Mouse (Mus musculus) midbrain, embryonic 10.5 days (tissue): ENCODE measurements around the gene Arhgef2. TPM values are rescaled to one million over a fixed set of nuclear protein-coding genes. Genes with fewer than 3 reads are reported as not detected.

Source experiments
- DNase-seq: peaks from one replicate; pipeline ENCODE4 v3.0.0-alpha.2; 2017; ENCODE audit warnings: low spot score
- H3K27ac ChIP-seq: fragments of 300-500 bp; sonication (generic); replicated peaks from 2 replicates; pipeline ENCODE4 v1.5.1; 2016; ENCODE audit warnings: mild to moderate bottlenecking
- H3K27me3 ChIP-seq: fragments of 300-500 bp; sonication (generic); 2 replicates; pipeline ENCODE4 v1.6.1; 2016; ENCODE audit warnings: low read depth, mild to moderate bottlenecking; ENCODE audit not compliant: poor library complexity, severe bottlenecking
- H3K36me3 ChIP-seq: fragments of 300-500 bp; sonication (generic); 2 replicates; pipeline ENCODE4 v1.6.1; 2016; ENCODE audit warnings: mild to moderate bottlenecking, moderate library complexity
- H3K4me1 ChIP-seq: fragments of 300-500 bp; sonication (generic); 2 replicates; pipeline ENCODE4 v1.6.1; 2016
- H3K4me3 ChIP-seq: fragments of 300-500 bp; sonication (generic); 2 replicates; pipeline ENCODE4 v1.5.1; 2016; ENCODE audit warnings: mild to moderate bottlenecking, moderate library complexity
- H3K9me3 ChIP-seq: fragments of 300-500 bp; sonication (generic); replicated peaks from 2 replicates; pipeline ENCODE4 v1.6.1; 2016; ENCODE audit warnings: mild to moderate bottlenecking
- WGBS: fragments of 180-500 bp; shearing (Covaris S2); methylation state at CpG from one replicate; pipeline ENCODE4 v1.1.7; 2016; 5-methylcytosine and 5-hydroxymethylcytosine counted together
- polyA plus RNA-seq: library from polyadenylated mRNA; unstranded; fragments of >200 nt; fragmentation: Nextera tagmentation; extraction: Ambion mirVana; gene quantifications from 2 replicates; pipeline ENCODE4 v1.2.1, GENCODE M21; 2016

The Arhgef2 gene
- polyA plus RNA-seq, 1 experiment from 2014 or later, result 82.2 TPM

- DNase-seq, result no peak
- 85% methylated on average over 13 of the region's 13 CpGs for WGBS
- Histone ChIP-seq H3K4me3 (no peak overlapping the region), H3K27ac (no peak overlapping the region), H3K27me3 (no peaks in the 10 kb centered on the region), H3K4me1 (peaks cover 14% of the 10 kb centered on the region; the same call in 1 of the 2 replicates), H3K36me3 (peaks cover 41% of the 10 kb centered on the region), H3K9me3 (no peaks in the 10 kb centered on the region)
Observed at GRCm38 (mm10) chr3:88650713-88651504, 45.1 kb downstream of the Arhgef2 start.

DNA sequence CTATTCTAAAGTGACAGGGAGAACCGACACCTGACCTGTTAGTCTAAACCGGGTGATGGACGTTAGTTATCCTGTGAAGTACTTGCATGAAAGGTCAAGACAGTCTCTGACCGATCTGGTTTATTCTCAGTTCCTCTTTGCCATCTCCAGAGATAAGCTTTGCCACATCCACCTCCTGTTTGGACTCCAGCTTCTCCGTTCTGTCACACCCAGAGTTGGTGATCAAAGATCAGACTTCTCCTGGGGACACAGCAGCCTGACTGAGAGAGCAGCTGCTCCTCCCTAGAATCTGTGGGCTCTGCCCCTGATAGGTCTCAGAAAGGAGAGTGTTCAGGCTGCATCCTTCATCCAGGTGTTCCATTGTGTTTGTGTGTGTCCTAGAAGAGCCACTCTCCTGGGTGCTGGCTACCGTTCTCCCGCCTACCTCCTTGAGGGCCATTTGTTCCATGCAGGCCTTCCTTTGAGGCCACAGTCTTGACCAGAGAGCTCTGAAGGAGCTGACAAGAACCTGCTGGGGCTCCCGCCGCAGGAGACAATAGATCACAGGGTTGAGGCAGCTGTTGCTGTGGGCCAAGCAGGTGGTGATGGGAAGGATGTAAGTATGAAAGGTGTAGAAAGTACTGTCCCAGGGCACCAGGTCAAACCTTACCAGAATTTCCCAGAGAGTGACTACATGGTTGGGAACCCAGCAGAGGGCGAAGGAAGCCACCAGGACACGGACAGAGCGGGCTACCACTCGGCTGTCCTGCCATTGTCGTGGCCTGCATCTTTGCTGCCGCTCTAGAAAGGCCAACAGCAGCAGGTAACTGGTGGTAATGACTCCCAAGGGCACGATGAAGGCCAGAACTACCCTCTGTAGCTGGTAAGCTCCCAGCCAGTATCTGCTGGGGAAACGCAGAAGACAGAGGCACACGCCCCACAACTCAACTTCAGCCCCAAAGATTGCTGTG is 46.2 kb downstream of the Arhgef2 start:
- Histone ChIP-seq H3K36me3 (peaks cover 31% of the 10 kb centered on the region), H3K4me1 (peaks cover 14% of the 10 kb centered on the region; the same call in 1 of the 2 replicates), H3K27me3 (no peaks in the 10 kb centered on the region), H3K4me3 (no peak overlapping the region), H3K27ac (peak overlapping the region; percentile 47; the same call in 1 of the 2 replicates), H3K9me3 (no peaks in the 10 kb centered on the region)
- no peak for DNase-seq
- WGBS, result 85% methylated on average over 18 of the region's 18 CpGs

- DNase-seq, result no peak
- Histone ChIP-seq H3K36me3 (peaks cover 20% of the 10 kb centered on the region), H3K27me3 (no peaks in the 10 kb centered on the region), H3K4me3 (no peak within 1 kb of the TSS), H3K4me1 (peaks cover 14% of the 10 kb centered on the region; the same call in 1 of the 2 replicates), H3K27ac (peak within 1 kb of the TSS; percentile 47; the same call in 1 of the 2 replicates), H3K9me3 (no peaks in the 10 kb centered on the region)
- 90% methylated on average over 17 of the region's 17 CpGs for WGBS
Observed at GRCm38 (mm10) chr3:88652846-88653515, 47.2 kb downstream of the Arhgef2 start, which contains the start of gene Rxfp4. TSS of gene Rxfp4 (minus strand) at chr3:88653142.

GRCm38 (mm10) chr3:88653516-88654370 is 48.0 kb downstream of the Arhgef2 start:
- no peak for DNase-seq
- Histone ChIP-seq H3K27ac (no peak overlapping the region), H3K36me3 (peaks cover 13% of the 10 kb centered on the region), H3K9me3 (no peaks in the 10 kb centered on the region), H3K4me3 (no peak overlapping the region), H3K27me3 (no peaks in the 10 kb centered on the region), H3K4me1 (peaks cover 14% of the 10 kb centered on the region; the same call in 1 of the 2 replicates)
- WGBS, result 87% methylated on average over 6 of the region's 6 CpGs

DNA sequence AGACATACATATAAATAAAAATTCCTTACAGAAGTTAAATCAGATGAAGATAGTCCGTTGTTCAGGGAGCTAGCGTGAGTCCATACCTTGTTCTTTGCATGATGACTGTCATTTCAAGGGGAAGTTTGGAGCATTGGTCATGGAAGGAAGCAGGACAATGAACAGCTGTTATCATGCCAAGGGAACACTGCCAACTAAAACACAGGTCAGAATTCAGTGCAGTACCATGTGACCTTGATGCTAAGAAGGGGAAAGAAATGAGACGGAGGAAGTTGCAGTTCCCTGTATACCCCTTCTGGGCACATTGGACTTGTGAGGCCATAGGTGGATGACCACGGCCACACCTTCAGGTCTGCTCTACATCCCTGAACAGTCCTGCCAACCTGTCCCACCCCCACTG is 48.9 kb downstream of the Arhgef2 start:
- DNase-seq, result no peak
- H3K36me3 ChIP-seq, result peaks cover 4% of the 10 kb centered on the region; the same call in 1 of the 2 replicates
- 86% methylated on average over 4 of the region's 4 CpGs for WGBS
- no peaks in the 10 kb centered on the region for H3K27me3 ChIP-seq
- H3K9me3 ChIP-seq, result no peaks in the 10 kb centered on the region
- H3K4me1 ChIP-seq, result peaks cover 14% of the 10 kb centered on the region; the same call in 1 of the 2 replicates
- no peak overlapping the region for H3K27ac ChIP-seq
- no peak overlapping the region for H3K4me3 ChIP-seq

GRCm38 (mm10) chr3:88655619-88656018 is 49.9 kb downstream of the Arhgef2 start:
- Histone ChIP-seq H3K9me3 (no peaks in the 10 kb centered on the region), H3K4me1 (peaks cover 16% of the 10 kb centered on the region; the same call in 1 of the 2 replicates), H3K27me3 (no peaks in the 10 kb centered on the region), H3K4me3 (no peak overlapping the region), H3K36me3 (no peaks in the 10 kb centered on the region), H3K27ac (no peak overlapping the region)
- DNase-seq, result no peak
- WGBS, result 85% methylated on average over 8 of the region's 8 CpGs

DNA sequence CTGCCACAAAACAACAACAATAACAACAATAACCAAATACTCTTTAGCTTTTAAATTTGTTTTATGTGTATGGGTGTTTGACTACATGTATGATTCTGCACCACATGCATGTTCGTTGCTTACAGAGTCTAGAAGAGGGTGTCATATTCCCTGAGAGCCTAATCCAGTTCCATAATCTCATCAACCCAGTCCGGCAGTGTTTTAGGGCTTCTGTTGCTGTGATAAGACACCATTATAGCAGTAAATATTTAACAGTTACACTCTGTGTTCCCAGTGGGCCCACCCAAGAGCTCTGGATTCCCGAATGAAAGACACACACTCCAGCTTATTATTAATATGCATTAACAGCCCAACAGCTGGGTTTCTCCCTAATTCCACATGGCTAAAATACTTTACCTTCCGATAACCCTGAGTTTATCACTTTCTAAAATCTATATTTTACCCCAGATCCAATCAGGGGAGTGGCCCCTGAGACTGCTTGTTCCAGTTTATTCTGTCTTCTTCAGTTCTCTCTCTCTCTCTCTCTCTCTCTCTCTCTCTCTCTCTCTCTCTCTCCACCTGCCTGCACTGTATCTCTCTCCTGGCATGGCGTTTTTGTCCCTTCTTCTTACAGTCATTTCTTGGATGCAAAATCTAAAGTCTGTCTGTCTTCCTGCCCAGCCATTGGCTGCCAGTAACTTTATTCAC is 52.8 kb downstream of the Arhgef2 start:
- DNase-seq, result no peak
- H3K27ac ChIP-seq, result no peak overlapping the region
- H3K36me3 ChIP-seq, result no peaks in the 10 kb centered on the region
- H3K4me3 ChIP-seq, result no peak overlapping the region
- 83% methylated on average over 5 of the region's 5 CpGs for WGBS
- 0 out of 2 replicates have a peak, but pooled peaks cover 2% of the 10 kb centered on the region for H3K4me1 ChIP-seq
- H3K27me3 ChIP-seq, result no peaks in the 10 kb centered on the region
- H3K9me3 ChIP-seq, result no peaks in the 10 kb centered on the region

DNA sequence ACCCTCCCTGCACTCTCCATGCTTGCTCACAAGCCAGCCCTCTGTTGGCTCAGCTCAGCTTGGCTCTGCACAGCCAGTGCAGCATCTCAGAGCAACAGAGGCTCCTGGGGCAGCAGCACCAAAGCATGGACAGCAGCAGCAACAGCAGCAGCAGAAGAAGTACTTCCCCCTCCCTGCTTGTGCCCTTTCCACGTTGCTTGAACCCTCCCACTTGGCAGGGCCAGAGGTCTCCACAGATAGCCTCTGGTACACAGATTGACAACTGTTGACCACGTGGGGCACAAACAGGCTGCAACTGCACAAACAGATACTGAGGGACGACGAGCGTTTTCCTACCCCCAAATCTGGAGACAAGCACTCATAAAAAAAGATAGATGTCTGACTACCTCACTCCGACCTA is 54.0 kb downstream of the Arhgef2 start:
- DNase-seq, result no peak
- 0 out of 2 replicates have a peak, but pooled peaks cover 2% of the 10 kb centered on the region for H3K4me1 ChIP-seq
- H3K9me3 ChIP-seq, result no peaks in the 10 kb centered on the region
- no peak overlapping the region for H3K27ac ChIP-seq
- H3K27me3 ChIP-seq, result no peaks in the 10 kb centered on the region
- WGBS, result 52% methylated on average over 6 of the region's 6 CpGs
- H3K4me3 ChIP-seq, result peak overlapping the region; percentile 7; the same call in 1 of the 2 replicates
- H3K36me3 ChIP-seq, result no peaks in the 10 kb centered on the region

DNA sequence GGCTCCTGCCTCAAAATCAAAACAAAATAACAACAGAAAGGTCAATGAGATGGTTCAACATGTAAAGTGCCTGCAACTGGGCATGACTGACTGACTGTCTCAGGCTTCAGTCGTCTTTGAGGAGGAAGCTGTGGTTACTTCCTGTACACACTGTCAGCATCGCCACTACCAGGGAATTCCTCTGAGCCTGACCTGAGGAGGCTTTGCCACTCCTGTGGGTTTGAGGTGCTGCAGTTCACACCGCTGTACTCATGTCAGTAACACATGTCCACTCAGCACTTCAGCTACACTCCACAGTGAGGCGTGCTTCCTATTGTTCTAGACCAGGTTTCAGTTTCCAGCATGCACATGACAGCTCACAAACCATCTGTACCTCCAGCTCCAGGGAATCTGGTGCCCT is 58.3 kb downstream of the Arhgef2 start:
- WGBS, result 88% methylated on average over 4 of the region's 4 CpGs
- no peaks in the 10 kb centered on the region for H3K9me3 ChIP-seq
- H3K27ac ChIP-seq, result no peak overlapping the region
- no peaks in the 10 kb centered on the region for H3K27me3 ChIP-seq
- no peaks in the 10 kb centered on the region for H3K36me3 ChIP-seq
- H3K4me1 ChIP-seq, result 0 out of 2 replicates have a peak, but pooled peaks cover 2% of the 10 kb centered on the region
- DNase-seq, result no peak
- no peak overlapping the region for H3K4me3 ChIP-seq

- peak overlapping the region; percentile 48 for H3K4me3 ChIP-seq
- peak; percentile 76 for DNase-seq
- WGBS, result 13% methylated on average over 11 of the region's 11 CpGs
- no peaks in the 10 kb centered on the region for H3K36me3 ChIP-seq
- no peaks in the 10 kb centered on the region for H3K9me3 ChIP-seq
- H3K27ac ChIP-seq, result peak overlapping the region; percentile 66
- peaks cover 3% of the 10 kb centered on the region for H3K4me1 ChIP-seq
- no peaks in the 10 kb centered on the region for H3K27me3 ChIP-seq
Observed at GRCm38 (mm10) chr3:88677399-88677798, 71.6 kb downstream of the Arhgef2 start.

- no peak for DNase-seq
- 93% methylated on average over 2 of the region's 2 CpGs for WGBS
- Histone ChIP-seq H3K9me3 (no peaks in the 10 kb centered on the region), H3K4me1 (peaks cover 21% of the 10 kb centered on the region), H3K4me3 (no peak overlapping the region), H3K27ac (no peak overlapping the region), H3K36me3 (peaks cover 18% of the 10 kb centered on the region), H3K27me3 (no peaks in the 10 kb centered on the region)
Observed at GRCm38 (mm10) chr3:88683814-88684213, 78.0 kb downstream of the Arhgef2 start.
